Mouse (Mus musculus): ENCODE data around the gene Grin3b.
A peak's percentile ranks its signal among the peaks of the same experiment; 100 is the strongest.

Grin3b gene

DNA sequence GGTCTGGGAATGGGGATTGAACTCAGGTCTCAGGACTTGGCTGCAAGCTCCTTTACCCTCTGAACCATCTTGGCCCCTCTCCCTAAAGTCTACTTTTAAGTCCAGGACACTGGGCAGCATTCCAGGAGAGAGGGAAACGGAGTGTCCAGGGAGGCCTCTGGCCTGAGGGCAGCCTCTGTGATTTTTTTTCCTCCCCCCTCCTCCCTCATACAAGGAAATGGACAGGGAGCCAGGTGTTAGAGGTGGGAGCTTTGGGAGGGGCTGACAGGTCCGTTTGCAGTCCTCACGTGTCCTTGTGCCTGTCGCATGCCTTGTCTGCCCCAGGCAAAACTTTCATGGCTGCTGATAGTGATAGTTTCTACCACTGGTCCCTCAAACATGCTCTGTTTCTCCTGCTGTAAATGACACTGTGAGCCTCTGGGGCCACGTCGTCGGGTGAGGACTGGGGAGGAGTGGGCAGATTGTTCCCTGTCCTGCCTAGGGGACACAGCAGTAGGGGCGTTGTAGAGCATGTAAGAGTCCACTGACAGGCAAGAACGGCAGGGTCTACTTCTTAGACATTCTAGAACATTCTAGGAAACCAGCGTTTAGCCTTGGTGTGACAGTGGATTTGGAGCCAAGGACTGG, 34.1 kb upstream of the Grin3b start:
- no peak for DNase-seq (ENCODE audit: low spot score)

DNA sequence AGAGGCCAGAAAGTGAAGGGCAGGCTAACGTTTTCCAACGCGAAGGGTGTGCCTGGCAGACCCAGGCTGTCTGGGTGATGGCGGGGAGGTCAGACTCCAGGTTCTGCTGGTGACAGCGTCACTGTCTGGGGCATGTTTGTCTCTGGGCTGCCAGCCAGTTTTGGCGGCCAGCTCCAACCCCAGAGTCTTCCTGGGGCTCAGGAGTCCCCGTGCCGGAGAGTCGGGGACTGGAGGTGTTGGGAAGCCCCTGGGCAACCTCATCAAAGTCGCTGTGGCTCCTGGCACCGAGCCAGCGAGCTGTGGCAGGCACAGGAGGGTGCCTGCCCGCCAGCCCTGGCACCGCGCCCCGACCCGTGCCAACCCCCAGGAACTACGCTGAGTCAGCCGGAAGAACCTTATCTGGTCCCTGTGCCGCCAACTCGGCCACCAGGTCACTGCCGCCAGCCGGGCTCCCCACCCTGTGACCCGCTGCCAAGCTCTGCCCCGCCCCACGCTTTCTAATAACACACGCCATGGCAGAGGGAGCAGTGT, 33.5 kb upstream of the Grin3b start:
- peak; percentile 89 for DNase-seq (ENCODE audit: low spot score)

DNA sequence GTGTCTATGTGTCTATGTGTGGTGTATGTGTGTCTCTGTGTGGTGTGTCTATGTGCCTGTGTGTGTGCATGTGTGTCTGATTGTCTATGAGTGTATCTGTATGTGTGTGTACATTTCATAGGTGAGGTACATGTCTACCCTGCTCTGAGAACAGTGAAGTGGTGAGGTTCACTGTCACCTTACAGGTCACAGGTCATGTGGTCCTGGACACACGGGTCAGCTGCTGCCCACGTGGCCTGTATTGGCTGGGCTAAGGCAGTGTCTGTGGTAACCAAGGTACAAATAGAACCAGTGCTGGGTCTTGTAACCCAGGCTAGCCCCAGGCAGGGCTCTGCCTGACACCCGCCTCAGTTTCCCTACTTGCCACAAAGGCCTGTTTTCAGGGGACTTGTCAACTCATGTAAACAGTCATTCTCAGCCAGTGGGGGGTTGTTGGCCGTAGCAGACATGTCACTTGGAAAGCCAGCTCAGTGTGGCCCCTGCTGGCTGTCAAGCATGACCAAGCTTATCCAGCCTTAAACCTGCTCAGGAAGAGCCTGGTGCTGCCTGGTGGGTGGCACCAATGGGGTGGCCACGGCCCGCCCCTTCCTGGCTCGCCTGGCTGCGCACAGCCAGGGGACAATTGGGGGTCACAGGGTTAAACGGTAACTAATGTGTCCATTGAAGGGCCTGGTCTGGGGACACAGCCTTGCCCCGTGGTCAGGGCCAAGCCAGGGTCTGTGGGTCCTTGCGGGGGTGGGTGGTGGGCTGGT, 32.6 kb upstream of the Grin3b start:
- DNase-seq (ENCODE audit: low spot score) = no peak

DNA sequence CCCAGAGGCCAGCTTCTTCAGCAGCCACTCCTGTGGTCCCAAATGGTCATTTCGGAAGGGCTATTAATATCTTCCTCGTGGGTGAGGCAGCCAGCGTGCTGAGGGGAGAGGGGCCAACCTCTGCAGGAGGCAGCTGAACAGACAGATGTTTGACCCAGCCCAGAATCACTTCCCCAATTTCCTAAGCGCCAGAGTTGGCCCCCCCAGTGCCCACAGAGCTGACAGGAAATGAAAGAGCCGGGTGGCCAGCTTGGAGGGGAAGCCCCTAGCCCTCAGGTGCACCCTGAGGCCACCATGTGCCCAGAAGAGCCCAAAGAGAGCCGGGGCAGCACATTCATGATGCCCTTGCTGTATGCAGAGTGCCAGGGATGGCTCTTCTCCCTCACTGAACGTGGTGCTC, 29.8 kb upstream of the Grin3b start:
- no peak for DNase-seq (ENCODE audit: low spot score)

DNA sequence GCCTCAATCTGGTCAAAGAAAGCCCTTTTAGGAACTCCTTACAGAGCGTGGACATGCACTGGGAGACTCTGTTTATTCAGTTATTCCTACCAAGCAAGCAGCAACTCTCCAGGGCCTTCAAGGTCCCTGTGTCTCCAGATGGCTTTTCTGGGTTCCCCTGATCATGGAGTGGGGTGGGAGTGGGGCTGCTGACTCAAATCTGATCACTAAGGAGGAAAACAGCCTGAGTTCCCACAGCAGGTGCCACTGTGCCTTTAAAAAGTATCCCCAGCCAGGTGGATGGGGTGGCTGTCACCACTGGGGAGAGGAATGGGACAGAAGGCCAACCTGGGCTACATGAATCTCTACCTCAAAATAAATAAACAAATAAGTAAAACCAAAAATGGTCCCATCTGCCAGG, 27.5 kb upstream of the Grin3b start:
- no peak for DNase-seq (ENCODE audit: low spot score)

DNA sequence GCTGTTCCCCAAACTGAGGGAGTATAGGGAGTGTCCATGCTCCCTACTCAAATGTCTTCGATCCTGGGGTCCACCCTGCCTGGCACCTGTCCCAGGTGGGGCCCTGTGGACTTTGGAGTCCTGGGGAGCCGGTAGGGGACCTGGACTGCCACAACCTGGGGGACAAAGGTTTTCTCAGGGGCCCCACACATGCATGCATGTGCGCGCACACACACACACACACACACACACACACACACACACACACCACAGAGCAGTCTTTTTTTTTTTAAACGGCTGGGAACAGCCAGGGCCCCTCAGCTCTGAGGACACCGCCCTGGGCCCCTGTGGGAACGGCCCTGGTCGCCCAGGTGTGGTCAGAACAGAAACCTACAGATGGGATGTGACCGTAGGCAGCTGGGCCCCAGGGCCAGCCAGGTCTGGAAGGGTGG, 27.0 kb upstream of the Grin3b start:
- no peak for DNase-seq (ENCODE audit: low spot score)

DNA sequence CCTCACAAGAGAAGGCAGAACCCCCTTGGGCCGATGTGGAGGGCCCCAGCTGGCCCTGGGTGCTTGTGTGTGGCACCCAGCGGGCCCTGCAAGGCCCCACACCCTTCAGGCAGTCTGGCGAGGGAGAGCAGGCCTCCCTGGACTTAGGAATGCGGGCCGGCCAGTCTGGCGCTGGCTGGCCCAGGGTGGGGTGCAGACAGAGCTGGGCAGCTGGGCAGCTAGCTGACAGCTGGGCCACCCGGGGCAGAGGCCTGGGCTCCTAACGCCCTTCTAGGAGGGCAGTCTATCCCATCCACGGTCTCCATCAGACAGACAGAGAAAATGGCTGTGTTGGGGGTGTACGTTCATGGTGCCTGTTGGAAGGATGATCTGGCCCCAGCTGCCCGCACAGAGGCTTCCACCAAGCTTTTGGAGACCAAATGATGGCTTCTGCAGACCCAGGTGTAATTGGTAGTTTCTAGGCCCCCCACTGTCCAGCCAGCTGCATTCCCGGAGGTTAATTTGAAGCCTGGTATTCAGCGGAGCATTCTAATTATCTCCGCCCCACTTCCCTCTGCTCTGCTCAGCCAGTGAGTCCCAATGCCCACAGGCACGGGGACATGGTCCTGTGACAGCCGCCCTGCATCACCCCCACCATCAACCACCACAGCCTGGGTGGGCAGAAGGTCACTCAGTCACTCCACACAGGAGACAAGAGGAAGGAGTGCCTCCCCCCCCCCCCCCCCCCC, 24.8 kb upstream of the Grin3b start:
- peak; percentile 65 for DNase-seq (ENCODE audit: low spot score)

DNA sequence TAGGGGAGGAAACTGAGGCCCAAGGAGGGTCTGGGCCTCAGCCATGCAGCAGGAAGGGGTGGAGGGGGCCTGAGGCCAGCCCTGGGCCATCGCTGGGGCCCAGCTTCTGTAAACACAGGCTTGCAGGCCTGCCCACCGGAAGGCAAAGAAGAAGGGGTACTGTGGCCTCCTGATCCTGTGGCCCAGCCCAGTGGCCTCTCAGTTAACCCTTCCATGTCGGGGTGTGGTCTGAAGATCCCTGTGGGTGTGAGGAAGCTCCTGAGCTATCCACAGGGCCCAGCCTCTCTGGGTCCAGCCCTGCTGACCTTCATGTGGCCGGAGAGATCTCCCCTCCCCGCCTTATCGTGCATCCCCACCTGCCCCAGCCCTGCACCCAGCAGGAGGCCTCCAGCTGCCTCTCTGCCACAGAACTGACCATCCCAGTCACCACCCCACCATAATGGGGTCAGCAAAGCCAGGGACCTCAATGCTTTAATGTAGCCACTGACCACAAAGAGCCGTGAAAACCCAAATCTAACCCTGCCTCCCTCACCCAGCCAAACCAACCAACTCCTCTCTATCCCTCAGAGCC, 23.7 kb upstream of the Grin3b start:
- no peak for DNase-seq (ENCODE audit: low spot score)

DNA sequence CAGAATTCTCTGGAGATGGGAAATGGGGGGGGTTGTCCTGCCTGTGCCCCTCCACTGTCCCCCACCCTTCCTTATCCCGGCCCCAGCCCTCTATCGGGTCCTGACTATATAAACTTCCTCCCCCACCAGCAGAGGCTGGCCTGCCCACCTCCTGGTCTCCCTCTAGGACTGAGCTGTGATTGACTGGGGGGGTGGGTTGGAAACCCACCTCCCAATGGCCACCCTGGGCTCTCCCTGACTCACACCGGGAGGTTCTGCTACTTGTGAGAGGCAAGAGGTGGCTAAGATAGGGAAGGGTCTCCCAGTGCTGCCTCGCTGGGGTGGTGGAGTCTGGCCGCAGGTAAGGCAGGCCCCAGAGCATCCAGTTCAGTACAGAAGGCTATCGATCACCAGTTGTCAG, 23.0 kb upstream of the Grin3b start:
- no peak for DNase-seq (ENCODE audit: low spot score)

DNA sequence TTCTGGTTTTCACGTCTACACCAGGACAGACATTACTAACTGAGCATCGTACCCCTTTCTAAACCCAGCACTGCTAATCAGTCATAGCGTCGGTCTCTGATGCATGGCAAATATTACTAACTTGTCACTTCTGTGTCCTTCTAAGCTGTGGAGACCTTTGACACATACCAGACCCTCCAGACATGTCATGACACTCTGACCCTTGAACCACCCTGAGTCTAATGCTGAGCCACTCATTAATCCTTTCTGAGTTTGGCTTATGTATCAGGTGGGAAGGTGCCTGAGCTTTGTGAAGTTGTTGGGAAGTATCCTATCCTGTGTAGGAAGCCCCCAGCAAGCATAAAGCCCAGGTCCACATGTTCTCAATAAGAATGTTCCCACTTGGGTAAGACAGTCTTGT, 20.6 kb upstream of the Grin3b start:
- DNase-seq (ENCODE audit: low spot score) = no peak

DNA sequence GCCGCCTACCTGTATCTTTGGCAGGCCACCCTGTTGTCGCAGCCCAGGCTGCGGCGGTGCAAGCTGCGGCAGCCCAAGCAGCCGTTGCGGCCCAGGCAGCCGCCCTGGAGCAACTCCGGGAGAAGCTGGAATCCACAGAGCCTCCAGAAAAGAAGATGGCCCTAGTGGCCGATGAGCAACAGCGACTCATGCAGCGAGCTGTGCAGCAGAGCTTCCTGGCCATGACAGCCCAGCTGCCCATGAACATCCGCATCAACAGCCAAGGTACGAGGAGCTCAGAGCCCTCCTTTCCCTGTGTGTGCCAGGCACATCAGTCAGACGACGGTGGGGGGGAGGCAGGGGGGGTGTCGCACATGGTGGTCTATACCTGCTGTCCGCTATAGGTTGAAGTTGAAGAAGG, 19.9 kb upstream of the Grin3b start:
- no peak for DNase-seq (ENCODE audit: low spot score)

DNA sequence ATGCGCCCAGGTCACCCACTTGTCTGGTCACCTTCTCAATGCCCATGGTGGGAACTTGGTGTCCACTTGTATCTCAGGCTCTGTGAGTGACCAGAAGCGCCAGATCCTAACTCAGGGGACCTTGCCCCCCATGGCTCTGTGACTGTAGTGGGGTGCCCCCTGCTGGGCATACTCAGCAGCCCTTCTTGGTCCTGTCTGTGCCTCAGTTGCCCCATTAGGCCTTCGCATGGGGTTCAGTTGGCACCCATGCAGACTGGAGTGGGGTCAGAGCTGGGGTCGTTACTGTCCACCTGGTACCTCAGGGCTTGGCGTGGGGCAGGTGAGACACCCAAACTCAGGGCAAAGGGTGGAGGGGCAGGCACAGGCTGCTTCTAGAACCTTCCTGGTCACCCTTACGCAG, 16.6 kb upstream of the Grin3b start:
- no peak for DNase-seq (ENCODE audit: low spot score)

DNA sequence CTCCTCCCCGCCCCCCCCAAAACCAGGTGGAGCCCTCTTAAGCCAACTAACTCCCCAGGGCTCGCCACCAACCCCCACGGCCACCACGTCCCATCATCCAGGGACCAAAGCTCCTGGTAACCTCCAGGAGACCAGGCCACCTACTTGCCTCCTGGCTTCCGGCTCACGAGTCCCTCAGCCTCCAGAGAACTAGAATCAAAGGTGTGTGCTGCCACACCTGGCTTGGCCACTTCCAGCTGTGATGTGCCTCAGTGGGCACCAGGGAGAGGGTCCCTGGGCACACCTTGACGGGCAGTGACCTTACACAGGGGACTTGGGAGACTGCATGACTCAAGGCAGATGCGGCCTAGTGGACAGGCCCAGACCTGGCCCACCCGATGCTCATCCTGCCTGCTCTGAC, 14.8 kb upstream of the Grin3b start:
- DNase-seq (ENCODE audit: low spot score) = no peak

DNA sequence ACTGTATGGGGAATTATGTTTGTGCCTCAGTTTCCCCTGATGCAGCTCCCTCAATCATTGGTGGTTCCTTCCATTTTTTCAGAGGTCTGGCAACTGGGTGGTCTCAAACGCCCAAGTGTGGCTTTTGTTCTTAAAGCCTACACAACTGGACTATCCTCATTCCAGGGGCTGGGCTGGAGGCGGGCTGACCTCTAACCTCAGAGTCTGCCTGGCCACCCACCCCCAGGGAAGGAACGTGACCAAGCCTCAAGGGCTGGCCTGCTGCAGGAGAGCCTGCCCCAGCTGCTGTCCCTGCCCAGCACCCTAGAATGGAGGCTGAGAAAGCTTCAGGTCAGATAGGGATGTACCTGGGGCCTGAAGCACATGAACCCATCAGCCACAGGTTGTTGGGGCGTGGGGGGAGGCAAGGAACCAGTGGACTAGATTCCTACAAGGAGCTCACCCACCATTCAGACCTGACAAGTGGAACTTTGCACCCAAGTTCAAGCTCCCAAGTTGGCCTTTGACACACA, 13.8 kb upstream of the Grin3b start:
- DNase-seq (ENCODE audit: low spot score) = no peak

DNA sequence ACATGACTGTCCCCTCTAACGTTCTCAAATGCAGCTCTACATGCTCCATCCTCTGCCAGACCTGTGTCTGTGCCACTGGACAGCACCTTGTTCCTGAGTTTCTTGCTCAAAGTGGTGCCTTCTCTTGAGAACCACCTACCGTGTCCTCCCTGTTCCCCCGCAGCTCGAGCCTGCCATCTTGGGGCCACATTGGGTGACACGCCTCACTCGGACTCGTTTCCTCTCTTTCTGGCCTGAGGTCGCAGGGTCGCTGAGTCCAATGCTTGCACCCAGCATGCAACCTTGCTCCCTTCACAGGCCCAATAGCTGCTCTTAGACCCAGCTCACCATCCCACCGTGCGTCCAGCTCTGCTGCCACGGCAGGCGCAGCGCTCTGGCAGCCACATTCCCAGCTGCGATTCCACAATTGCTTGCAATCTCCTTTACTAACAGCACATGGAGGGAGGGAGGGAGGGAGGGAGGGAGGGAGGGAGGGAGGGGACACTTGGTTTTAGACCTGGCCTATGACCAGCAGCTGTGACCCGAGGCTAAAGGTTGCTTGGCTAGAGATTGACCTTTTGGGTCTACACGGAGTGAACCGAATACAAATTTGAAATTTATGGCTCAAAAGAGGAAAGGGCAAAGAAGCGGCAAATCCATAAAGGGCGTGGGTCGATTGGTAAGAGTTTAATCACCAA, 12.2 kb upstream of the Grin3b start:
- DNase-seq (ENCODE audit: low spot score) = peak; percentile 86

DNA sequence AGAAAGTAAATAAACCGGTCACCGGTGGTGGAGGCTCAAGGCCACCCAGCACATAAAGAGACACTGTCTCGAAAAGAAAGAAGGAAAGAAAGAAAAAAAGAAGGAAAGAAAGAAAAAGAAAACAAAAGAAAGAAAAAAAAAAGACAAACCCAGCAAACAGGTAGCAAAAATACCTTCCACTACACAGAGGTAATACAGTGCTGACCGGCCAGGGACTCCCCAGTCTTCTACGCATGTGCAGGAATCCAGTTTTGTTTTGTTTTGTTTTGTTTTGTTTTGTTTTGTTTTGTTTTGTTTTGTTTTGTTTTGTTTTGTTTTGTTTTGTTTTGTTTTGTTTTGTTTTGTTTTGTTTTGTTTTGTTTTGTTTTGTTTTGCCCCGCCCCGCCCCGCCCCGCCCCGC, 11.1 kb upstream of the Grin3b start:
- DNase-seq (ENCODE audit: low spot score) = peak; percentile 55

DNA sequence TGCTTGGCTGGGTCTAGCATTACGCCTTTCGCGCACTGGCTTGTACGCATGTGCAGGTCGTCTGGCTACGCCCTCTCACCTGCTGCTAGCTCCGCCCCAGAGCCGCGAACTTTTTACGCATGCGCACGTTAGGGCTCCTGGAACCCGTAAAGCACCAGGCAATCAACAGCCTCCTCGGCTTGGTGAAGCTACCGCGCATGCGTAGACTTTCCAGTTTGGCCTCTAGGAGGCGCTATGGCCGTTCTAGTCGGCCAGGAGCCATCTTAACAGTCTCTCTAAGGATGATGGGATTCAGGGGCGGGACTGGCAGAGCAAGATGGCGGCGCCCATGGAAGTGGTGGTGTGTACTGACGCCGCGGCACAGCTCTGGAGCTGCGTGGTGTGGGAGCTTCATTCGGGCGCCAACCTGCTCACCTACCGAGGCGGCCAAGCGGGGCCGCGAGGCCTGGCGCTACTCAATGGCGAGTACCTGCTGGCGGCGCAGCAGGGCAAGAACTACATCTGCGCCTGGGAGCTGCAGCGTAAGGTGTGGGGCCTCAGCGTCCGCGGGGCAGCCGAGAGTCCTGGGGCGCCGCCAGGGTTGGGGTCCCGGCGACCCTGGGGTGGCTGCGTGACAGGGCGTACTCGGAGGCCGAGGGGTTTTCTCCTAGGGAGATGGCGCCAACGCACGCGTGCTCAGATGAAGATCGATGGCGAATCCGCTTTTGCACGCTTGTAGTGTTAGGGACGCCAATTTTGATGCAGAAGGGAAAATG, 10.5 kb upstream of the Grin3b start, which contains the start of gene Wdr18:
Wdr18 (plus strand) TSS at position 306 of the 755 bp plus-strand sequence.
- DNase-seq (ENCODE audit: low spot score) = peak; percentile 99

DNA sequence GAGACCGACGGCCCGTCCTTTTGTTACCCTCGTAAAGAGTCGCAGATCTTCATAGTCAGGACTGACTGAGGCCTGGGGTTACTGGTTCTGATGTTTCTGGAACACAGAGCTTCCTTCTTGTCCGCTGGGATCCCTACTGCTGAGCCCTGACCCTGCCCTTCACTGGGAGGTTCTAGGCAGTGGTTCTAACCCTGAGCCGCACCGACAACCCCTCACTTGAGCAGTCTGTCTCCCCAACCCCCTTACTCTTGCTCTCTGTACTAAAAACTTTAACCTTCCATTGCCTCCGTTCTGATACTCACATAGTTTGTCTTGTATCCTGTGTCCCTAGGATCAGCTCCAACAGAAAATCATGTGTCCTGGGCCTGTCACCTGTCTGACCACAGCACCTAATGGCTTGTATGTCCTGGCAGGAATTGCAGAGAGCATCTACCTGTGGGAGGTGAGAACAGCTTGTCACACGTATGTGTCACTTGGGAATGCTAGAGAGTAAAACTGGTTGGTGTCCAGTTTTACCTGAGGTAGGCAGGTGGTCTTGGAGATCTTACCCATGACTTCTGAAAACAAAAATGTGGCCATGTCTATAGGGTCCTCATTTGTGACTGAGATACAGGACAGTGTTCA, 9.7 kb upstream of the Grin3b start:
- DNase-seq (ENCODE audit: low spot score) = no peak

DNA sequence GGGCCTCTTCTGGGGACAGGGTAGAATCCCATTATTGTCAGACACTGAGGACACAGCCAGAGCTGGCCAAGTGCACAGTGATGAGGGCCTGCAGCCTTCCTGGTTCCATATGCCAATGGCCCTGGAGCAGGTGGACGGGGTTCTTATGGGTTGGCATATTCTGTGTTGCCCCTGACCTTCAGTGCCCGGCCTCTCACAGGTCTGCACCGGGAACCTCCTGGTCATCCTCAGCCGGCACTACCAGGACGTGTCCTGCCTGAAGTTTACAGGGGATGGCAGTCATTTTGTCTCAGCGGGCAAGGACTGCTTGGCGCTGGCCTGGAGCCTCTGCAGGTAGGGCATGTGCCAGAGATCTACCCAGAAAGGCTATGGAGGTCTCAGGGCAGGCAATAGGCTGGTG, 5.8 kb upstream of the Grin3b start:
- DNase-seq (ENCODE audit: low spot score) = no peak

DNA sequence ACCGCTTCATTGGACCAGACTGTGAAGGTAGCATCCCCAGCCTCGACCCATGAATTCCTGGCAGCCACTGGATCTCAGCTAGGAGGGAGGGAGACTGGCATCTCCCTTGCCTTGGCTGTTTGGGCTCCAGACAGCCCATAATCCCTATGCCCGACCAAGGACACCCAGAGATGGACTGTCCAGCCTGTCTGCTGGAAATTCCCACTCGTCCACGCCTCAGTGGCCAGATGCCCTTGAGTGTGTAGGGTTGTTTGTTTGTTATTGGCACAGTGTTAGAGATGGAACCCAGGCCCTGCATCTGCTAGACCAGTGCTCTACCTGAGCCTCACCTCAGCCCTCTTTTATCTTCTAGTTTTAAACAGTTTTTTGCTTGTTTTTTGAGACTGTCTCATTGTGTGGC, 5.2 kb upstream of the Grin3b start:
- DNase-seq (ENCODE audit: low spot score) = no peak

Data from urinary bladder, postnatal 14 days (tissue).